Mouse (Mus musculus) E14TG2a.4 (cell line): ENCODE data around the gene Slc4a1.

ENCODE experiments used
- H3K27me3 ChIP-seq: 2 replicates; pipeline ENCODE4 v1.6.1; 2014; ENCODE audit warnings: low read length, control low read depth; ENCODE audit not compliant: insufficient read depth
- H3K36me3 ChIP-seq: 2 replicates; pipeline ENCODE4 v1.6.1; 2014; ENCODE audit warnings: low read length, control low read depth; ENCODE audit not compliant: insufficient read depth
- H3K4me1 ChIP-seq: replicated peaks from 2 replicates; pipeline ENCODE4 v1.6.1; 2014; ENCODE audit warnings: low read depth, low read length, control low read depth
- H3K4me3 ChIP-seq: replicated peaks from 2 replicates; pipeline ENCODE4 v1.5.1; 2014; ENCODE audit warnings: mild to moderate bottlenecking, low read length
- H3K9me3 ChIP-seq: 2 replicates; pipeline ENCODE4 v1.6.1; 2014; ENCODE audit warnings: low read length, control low read depth
- CTCF ChIP-seq: conservative IDR thresholded peaks from 2 replicates; pipeline ENCODE4 v1.5.1; 2014; ENCODE audit warnings: low read length
- NANOG ChIP-seq: IDR thresholded peaks from 2 replicates; pipeline ENCODE4 v1.6.1; 2014; ENCODE audit warnings: borderline replicate concordance, low read length, mixed read lengths
- POU5F1 ChIP-seq: IDR thresholded peaks from 2 replicates; pipeline ENCODE4 v1.6.1; 2014; ENCODE audit warnings: low read length, borderline replicate concordance

The Slc4a1 gene

GRCm38 (mm10) chr11:102346926-102347325 lies 19.1 kb downstream of the Slc4a1 start:
- Histone ChIP-seq H3K4me1 (peaks cover 75% of the 10 kb centered on the region), H3K4me3 (no peak overlapping the region), H3K27me3 (peaks cover 12% of the 10 kb centered on the region), H3K36me3 (no peaks in the 10 kb centered on the region), H3K9me3 (no peaks in the 10 kb centered on the region)
- TF ChIP-seq CTCF, result no peak
- TF ChIP-seq NANOG, result no peak
- TF ChIP-seq POU5F1, result no peak

DNA sequence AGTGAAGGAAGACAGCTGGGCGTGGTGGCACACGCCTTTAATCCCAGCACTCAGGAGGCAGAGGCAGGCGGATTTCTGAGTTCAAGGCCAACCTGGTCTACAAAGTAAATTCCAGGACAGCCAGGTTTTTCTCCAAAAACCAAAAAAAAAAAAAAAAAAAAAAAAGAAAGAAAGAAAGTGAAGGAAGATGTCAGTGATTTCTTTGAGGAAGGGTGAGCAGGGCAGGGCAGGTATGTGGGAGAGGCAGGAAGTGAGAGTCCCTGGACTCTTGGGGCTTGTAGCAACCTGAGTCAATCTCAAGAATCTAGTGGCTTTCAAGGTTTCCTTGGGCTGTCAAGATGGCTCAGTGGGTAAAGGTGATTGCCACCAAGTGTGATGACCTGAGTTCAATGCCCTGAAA lies 21.5 kb downstream of the Slc4a1 start:
- H3K4me1 ChIP-seq, result peaks cover 86% of the 10 kb centered on the region
- H3K27me3 ChIP-seq, result no peaks in the 10 kb centered on the region
- TF ChIP-seq POU5F1 (no peak), NANOG (no peak), CTCF (no peak)
- no peaks in the 10 kb centered on the region for H3K36me3 ChIP-seq
- H3K9me3 ChIP-seq, result no peaks in the 10 kb centered on the region
- H3K4me3 ChIP-seq, result no peak overlapping the region

GRCm38 (mm10) chr11:102342742-102343141 lies 23.3 kb downstream of the Slc4a1 start:
- H3K36me3 ChIP-seq, result no peaks in the 10 kb centered on the region
- peak overlapping the region; percentile 50 for H3K4me3 ChIP-seq
- H3K4me1 ChIP-seq, result peaks cover 87% of the 10 kb centered on the region
- H3K9me3 ChIP-seq, result no peaks in the 10 kb centered on the region
- no peak for TF ChIP-seq CTCF
- TF ChIP-seq NANOG, result no peak
- no peak for TF ChIP-seq POU5F1
- no peaks in the 10 kb centered on the region for H3K27me3 ChIP-seq

GRCm38 (mm10) chr11:102341101-102341500 lies 24.9 kb downstream of the Slc4a1 start:
- TF ChIP-seq NANOG (no peak), POU5F1 (no peak), CTCF (no peak)
- Histone ChIP-seq H3K4me1 (peaks cover 89% of the 10 kb centered on the region), H3K36me3 (no peaks in the 10 kb centered on the region), H3K27me3 (no peaks in the 10 kb centered on the region), H3K9me3 (no peaks in the 10 kb centered on the region), H3K4me3 (no peak overlapping the region)

DNA sequence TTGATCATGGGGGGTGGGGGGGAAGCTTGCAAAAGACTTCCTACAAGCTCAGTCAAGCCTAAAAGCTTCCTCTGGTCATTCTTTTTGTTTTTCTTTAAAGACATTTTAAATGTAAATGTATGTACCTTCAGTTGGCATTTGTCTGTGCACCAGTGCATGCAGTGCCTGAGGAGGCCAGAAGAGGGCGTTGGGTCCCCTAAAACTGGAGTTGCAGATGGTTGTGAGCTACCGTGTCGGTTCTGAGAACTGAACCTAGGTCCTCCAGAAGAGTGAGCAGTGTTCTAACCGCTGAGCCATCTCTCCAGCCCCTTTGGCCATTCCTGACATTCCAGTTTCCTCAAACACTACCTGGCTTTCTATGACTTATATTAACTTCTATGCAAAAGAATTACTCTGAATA lies 26.4 kb downstream of the Slc4a1 start:
- Histone ChIP-seq H3K4me3 (0 out of 2 replicates have a peak overlapping the region, but pooled peaks have one; percentile 24), H3K4me1 (peaks cover 93% of the 10 kb centered on the region), H3K27me3 (no peaks in the 10 kb centered on the region), H3K9me3 (no peaks in the 10 kb centered on the region), H3K36me3 (no peaks in the 10 kb centered on the region)
- TF ChIP-seq NANOG (no peak), CTCF (peak; percentile 90)

- TF ChIP-seq NANOG (no peak), POU5F1 (no peak), CTCF (no peak)
- no peaks in the 10 kb centered on the region for H3K9me3 ChIP-seq
- H3K36me3 ChIP-seq, result no peaks in the 10 kb centered on the region
- H3K4me3 ChIP-seq, result 0 out of 2 replicates have a peak overlapping the region, but pooled peaks have one; percentile 24
- H3K4me1 ChIP-seq, result peaks cover 92% of the 10 kb centered on the region
- no peaks in the 10 kb centered on the region for H3K27me3 ChIP-seq
Measured at GRCm38 (mm10) chr11:102339195-102339594, 26.8 kb downstream of the Slc4a1 start.

- no peak overlapping the region for H3K4me3 ChIP-seq
- H3K27me3 ChIP-seq, result no peaks in the 10 kb centered on the region
- TF ChIP-seq NANOG (no peak), POU5F1 (no peak), CTCF (no peak)
- no peaks in the 10 kb centered on the region for H3K36me3 ChIP-seq
- peaks cover 90% of the 10 kb centered on the region for H3K4me1 ChIP-seq
- H3K9me3 ChIP-seq, result no peaks in the 10 kb centered on the region
Measured at GRCm38 (mm10) chr11:102338561-102338960, 27.4 kb downstream of the Slc4a1 start.

- peaks cover 4% of the 10 kb centered on the region for H3K9me3 ChIP-seq
- no peak overlapping the region for H3K4me3 ChIP-seq
- no peaks in the 10 kb centered on the region for H3K27me3 ChIP-seq
- no peak for TF ChIP-seq POU5F1
- no peak for TF ChIP-seq NANOG
- TF ChIP-seq CTCF, result no peak
- peaks cover 84% of the 10 kb centered on the region for H3K4me1 ChIP-seq
- H3K36me3 ChIP-seq, result 0 out of 2 replicates have a peak, but pooled peaks cover 4% of the 10 kb centered on the region
Measured at GRCm38 (mm10) chr11:102337921-102338320, 28.1 kb downstream of the Slc4a1 start.

- no peak for TF ChIP-seq CTCF
- TF ChIP-seq POU5F1, result no peak
- TF ChIP-seq NANOG, result no peak
- Histone ChIP-seq H3K9me3 (peaks cover 6% of the 10 kb centered on the region), H3K4me3 (no peak overlapping the region), H3K27me3 (no peaks in the 10 kb centered on the region), H3K4me1 (peaks cover 82% of the 10 kb centered on the region), H3K36me3 (0 out of 2 replicates have a peak, but pooled peaks cover 5% of the 10 kb centered on the region)
Measured at GRCm38 (mm10) chr11:102336191-102336590, 29.8 kb downstream of the Slc4a1 start.
